Mouse (Mus musculus) ES-E14 (cell line): ENCODE measurements at regions not wholly inside any gene's neighbourhood (a gene's known extent, or its start where the extent isn't known, plus 50 kb on each side); places are given as distances from the start of the nearest gene placed in this dataset.

Source experiments
- DNase-seq: peaks from one replicate; pipeline ENCODE4 v3.0.0-alpha.2; 2013; ENCODE audit warnings: low read depth, low spot score
- H3K27ac ChIP-seq: 2 replicates; pipeline ENCODE4 v1.5.1; 2012; ENCODE audit warnings: low read depth, mild to moderate bottlenecking, low read length, moderate library complexity, mixed read lengths; ENCODE audit not compliant: poor library complexity, insufficient read depth, severe bottlenecking
- H3K36me3 ChIP-seq: 2 replicates; pipeline ENCODE4 v1.6.1; 2012; ENCODE audit warnings: mild to moderate bottlenecking, low read length, moderate library complexity, mixed read lengths; ENCODE audit not compliant: control insufficient read depth, poor library complexity, insufficient read depth, severe bottlenecking
- H3K4me1 ChIP-seq, 2 experiments: fragments of 150-350 bp in 1 of 2; sonication (generic) in 1 of 2; 2 replicates each; pipeline ENCODE4 v1.6.1; 2012; ENCODE audit warnings: low read length in 2 of 2, mild to moderate bottlenecking in 1 of 2, mixed read lengths in 1 of 2; ENCODE audit not compliant: control insufficient read depth in 2 of 2, insufficient read depth in 2 of 2, poor library complexity in 1 of 2
- H3K4me3 ChIP-seq, 2 experiments: fragments of 150-350 bp in 1 of 2; sonication (generic) in 1 of 2; 2 replicates each; pipeline ENCODE4 v1.5.1; 2012; ENCODE audit warnings: low read length in 2 of 2, low read depth in 1 of 2, mild to moderate bottlenecking in 1 of 2, mixed read lengths in 1 of 2; ENCODE audit not compliant: insufficient read depth in 1 of 2, poor library complexity in 1 of 2, severe bottlenecking in 1 of 2
- H3K9ac ChIP-seq: 2 replicates; pipeline ENCODE4 v1.6.1; 2012; ENCODE audit warnings: low read depth, mild to moderate bottlenecking, low read length, mixed read lengths; ENCODE audit not compliant: poor library complexity, insufficient read depth, severe bottlenecking
- H3K9me3 ChIP-seq: fragments of 150-350 bp; sonication (generic); 2 replicates; pipeline ENCODE4 v1.6.1; 2012; ENCODE audit warnings: low read depth, mild to moderate bottlenecking, low read length; ENCODE audit not compliant: control insufficient read depth, insufficient read depth
- CHD2 ChIP-seq: IDR thresholded peaks from 2 replicates; pipeline ENCODE4 v1.6.1; 2014; ENCODE audit warnings: mild to moderate bottlenecking, low read depth, low read length, inconsistent platforms
- HCFC1 ChIP-seq: IDR thresholded peaks from 2 replicates; pipeline ENCODE4 v1.6.1; 2012; ENCODE audit warnings: low read length, inconsistent platforms, borderline replicate concordance; ENCODE audit not compliant: insufficient read depth
- MAFK ChIP-seq: IDR thresholded peaks from 2 replicates; pipeline ENCODE4 v1.6.1; 2014; ENCODE audit warnings: mild to moderate bottlenecking, low read depth, low read length, inconsistent platforms; ENCODE audit not compliant: insufficient read depth
- ZC3H11A ChIP-seq: IDR thresholded peaks from 2 replicates; pipeline ENCODE4 v1.6.1; 2012; ENCODE audit warnings: low read depth, mild to moderate bottlenecking, inconsistent platforms, low read length, borderline replicate concordance
- ZNF384 ChIP-seq: IDR thresholded peaks from 2 replicates; pipeline ENCODE4 v1.6.1; 2012; ENCODE audit warnings: low read depth, low read length, inconsistent platforms
- in situ Hi-C, 2 experiments: fragments of 600-800 bp; cut with MboI; formaldehyde crosslinking; loops; one replicate each; pipeline ENCODE4 v1.15.1; 2025; ENCODE audit warnings: low sequenced_read_pairs in 2 of 2, inconsistent platforms in 1 of 2; ENCODE audit not compliant: unreplicated experiment in 2 of 2

GRCm38 (mm10) chr2:75446996-75447715 is 211.9 kb upstream of the Hnrnpa3 start:
- no peak for DNase-seq
- in situ Hi-C loops, result no loop called here
- TF ChIP-seq HCFC1 (no peak), MAFK (no peak), ZC3H11A (no peak), CHD2 (no peak), ZNF384 (no peak)
- Histone ChIP-seq H3K4me1 (no peaks in the 10 kb centered on the region), H3K4me3 (no peak overlapping the region), H3K9ac (no peak overlapping the region), H3K36me3 (no peaks in the 10 kb centered on the region), H3K27ac (no peak overlapping the region), H3K9me3 (no peaks in the 10 kb centered on the region)

- no peak overlapping the region for H3K27ac ChIP-seq
These were observed 210.8 kb upstream of the Hnrnpa3 start for GRCm38 (mm10) chr2:75448221-75448620.

GRCm38 (mm10) chr2:75451846-75452267 is 207.2 kb upstream of the Hnrnpa3 start:
- no peak overlapping the region for H3K4me3 ChIP-seq
- TF ChIP-seq ZC3H11A (no peak), MAFK (no peak)
- H3K27ac ChIP-seq, result no peak overlapping the region
- DNase-seq, result no peak
- H3K4me1 ChIP-seq, result no peaks in the 10 kb centered on the region
- no peaks in the 10 kb centered on the region for H3K9me3 ChIP-seq
- H3K9ac ChIP-seq, result no peak overlapping the region
- H3K36me3 ChIP-seq, result no peaks in the 10 kb centered on the region
- in situ Hi-C loops, result no loop called here

More at GRCm38 (mm10) chr2:75448221-75448620, 210.8 kb upstream of the Hnrnpa3 start:
- no peaks in the 10 kb centered on the region for H3K4me1 ChIP-seq
- H3K9me3 ChIP-seq, result no peaks in the 10 kb centered on the region
- no peaks in the 10 kb centered on the region for H3K36me3 ChIP-seq
- TF ChIP-seq ZNF384 (no peak), HCFC1 (no peak), ZC3H11A (no peak), CHD2 (no peak), MAFK (no peak)
- H3K4me3 ChIP-seq, result no peak overlapping the region
- H3K9ac ChIP-seq, result no peak overlapping the region
- DNase-seq, result no peak
- in situ Hi-C loops, result no loop called here

- in situ Hi-C loops, result no loop called here
- Histone ChIP-seq H3K4me3 (no peak overlapping the region), H3K4me1 (no peaks in the 10 kb centered on the region), H3K9me3 (no peaks in the 10 kb centered on the region), H3K27ac (no peak overlapping the region), H3K9ac (no peak overlapping the region), H3K36me3 (no peaks in the 10 kb centered on the region)
- DNase-seq, result no peak
- TF ChIP-seq CHD2 (no peak), ZNF384 (no peak), HCFC1 (no peak), ZC3H11A (no peak), MAFK (no peak)
These were observed 206.6 kb upstream of the Hnrnpa3 start for GRCm38 (mm10) chr2:75452274-75453148.
